Mouse (Mus musculus) CD8-positive naive resting alpha-beta T cell, adult 2 months (primary cell): ENCODE measurements around the gene Vps8.

Experiments used
- DNase-seq, 2 experiments: peaks; one replicate each; pipeline ENCODE4 v3.0.0; 2022; ENCODE audit warnings: low read depth in 2 of 2, low spot score in 2 of 2

Vps8 gene

DNA sequence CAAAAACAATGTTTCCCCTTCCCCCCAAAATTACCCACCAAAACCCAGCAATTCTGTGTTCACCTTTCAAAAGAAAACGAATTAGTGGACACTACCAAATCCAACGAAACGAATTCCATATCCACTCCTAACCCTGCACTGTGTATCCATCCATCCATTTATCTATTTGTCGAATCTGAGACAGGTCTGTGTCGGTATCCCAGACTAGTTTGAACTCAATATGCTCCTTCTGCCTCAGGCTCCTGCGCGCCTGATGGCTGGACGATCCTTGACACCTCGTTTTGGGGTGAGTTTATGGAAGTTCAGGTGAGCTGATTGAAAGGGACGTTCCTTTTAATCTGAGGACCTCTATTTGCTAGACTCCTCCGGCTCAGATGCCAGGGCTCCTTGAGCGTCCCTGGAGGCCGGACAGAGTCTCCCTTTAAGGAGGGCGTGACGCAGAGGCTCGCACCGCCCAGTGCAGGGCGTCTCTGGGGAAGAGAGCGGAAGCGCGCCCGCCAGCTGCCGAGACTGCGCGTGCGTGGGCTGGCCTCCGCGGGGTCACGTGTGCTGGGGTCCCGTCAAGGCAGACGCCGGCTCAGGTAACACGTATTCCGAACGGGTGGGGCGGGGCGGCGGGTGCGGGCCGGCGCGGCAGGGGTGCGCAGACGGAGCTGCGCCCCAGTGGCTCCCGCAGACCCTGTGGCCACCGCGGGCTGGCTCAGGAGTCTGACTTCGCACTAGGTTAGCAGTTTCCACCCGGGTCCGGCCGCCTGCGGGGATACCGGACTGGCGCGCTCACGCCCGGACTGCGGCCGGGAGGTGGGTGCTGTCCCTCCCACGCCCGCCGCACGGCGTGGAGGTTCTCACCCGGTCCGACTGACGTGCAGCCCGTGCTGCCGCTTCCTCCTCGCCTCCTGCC lies at the start of gene Vps8:
TSS of gene Vps8 (plus strand) at position 474 of the 901 bp plus-strand sequence.
- DNase-seq, result peak; percentile 84 to 87

GRCm38 (mm10) chr16:21373316-21373960 lies 49.5 kb upstream of the Vps8 start:
- no peak for DNase-seq

GRCm38 (mm10) chr16:21374067-21374466 lies 48.9 kb upstream of the Vps8 start:
- no peak for DNase-seq

DNA sequence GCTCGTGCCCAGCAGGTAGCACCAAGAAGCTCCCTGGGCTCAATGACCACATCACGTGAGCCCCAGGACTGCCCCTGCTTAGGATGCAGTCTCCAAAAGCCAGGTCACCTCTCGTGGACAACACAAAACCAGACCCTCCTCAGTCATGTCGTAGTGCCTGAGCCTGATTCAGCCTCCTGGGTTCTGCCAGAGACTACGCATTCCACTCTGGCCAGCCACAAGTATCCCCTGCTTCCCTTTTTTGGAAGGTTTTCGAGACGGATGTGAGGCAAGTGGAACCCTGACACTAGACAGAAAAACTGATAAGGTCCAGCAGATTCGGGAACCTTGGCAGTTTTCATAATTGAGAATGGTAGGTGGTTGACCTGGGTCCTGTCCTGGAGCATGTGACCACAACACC lies 47.8 kb upstream of the Vps8 start:
- DNase-seq, result no peak

- DNase-seq, result no peak
These were observed 46.6 kb upstream of the Vps8 start for GRCm38 (mm10) chr16:21376316-21376715.

DNA sequence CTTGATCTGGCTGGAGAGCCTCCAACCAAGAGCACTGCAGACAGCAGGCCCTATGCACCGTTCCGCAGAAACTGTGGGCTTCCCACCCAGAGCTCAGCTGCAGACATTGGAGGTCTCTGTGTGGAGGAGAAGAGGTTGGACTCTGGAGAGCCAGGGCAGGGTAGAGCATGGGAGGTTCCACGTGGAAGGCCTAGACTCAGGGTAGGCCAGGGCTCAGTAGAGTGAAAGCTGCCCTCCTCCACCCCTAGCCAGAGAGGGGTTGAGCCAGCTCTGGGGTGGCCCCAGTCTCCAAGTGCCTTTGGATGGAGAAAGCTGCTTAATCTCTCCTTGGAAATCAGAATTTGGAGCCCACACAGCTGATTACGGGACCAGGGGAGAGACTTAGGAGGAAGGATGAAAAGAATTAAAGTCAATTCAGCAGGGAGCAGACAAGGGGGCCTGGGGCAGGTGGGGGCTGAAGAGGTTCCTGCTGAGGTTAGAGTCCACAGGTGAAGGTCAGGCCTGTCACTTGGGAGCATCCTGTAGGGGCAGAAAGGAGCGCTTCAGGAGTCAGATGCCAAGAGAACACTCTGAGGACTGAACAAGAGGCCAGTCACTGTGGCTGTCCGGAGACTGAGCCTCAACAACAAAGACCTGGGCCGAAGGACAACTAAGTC lies 45.8 kb upstream of the Vps8 start:
- DNase-seq, result no peak

- DNase-seq, result no peak
These were observed 45.3 kb upstream of the Vps8 start for GRCm38 (mm10) chr16:21377605-21377968.

- DNase-seq, result no peak
These were observed 41.4 kb upstream of the Vps8 start for GRCm38 (mm10) chr16:21381469-21381868.

GRCm38 (mm10) chr16:21382152-21382911 lies 40.6 kb upstream of the Vps8 start:
- DNase-seq, result no peak

- DNase-seq, result no peak
These were observed 36.7 kb upstream of the Vps8 start for GRCm38 (mm10) chr16:21385926-21386881.

- DNase-seq, result no peak
These were observed 33.6 kb upstream of the Vps8 start for GRCm38 (mm10) chr16:21389316-21389715.

GRCm38 (mm10) chr16:21390744-21391143 lies 32.2 kb upstream of the Vps8 start:
- DNase-seq, result no peak

DNA sequence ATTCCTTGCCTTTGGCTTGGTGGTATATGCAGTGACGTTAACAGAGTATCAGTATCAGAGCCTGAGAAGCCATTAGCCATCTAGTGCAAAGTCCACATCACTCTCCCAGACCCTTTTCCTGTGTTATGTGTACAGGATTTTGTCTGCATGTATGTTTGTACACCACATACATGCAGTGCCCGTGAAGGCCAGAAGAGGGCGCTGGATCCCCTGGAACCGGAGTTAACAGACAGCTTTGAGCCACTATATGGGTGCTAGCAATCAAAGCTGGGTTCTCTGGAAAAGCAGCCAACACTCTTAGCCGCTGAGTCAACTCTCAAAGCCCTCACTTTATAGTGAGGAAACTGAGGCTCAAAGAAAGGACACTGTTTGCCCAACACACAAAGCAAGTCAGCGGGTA lies 30.8 kb upstream of the Vps8 start:
- DNase-seq, result no peak

DNA sequence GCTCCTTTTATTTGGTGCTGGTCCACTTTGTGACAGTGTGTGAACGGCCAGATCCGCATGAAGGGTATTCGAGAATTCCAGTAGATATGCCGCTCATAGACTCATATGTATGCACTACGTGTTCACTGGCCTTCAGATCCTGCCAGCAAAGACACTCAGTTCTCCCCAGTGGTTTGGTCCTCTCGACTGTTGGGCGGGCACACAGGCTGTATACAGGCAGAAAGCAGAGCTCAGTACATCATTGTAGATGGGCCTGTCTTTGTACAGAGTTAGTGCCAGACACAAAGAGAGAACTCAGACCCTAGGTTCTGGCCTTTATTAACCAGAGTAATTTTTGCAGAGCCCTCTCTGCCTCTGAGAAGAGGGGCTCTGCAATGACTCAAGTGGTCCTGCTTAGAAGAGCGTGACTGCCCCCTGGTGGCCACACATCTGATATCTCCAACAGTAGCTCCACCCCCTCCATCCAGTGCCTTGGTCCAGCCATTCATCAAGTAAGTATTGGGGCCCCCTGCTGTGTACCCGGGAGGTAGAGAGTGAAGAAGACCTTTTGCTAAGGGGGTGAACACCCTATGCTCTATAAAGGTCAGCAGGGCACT lies 30.3 kb upstream of the Vps8 start:
- DNase-seq, result peak; percentile 45 to 61

DNA sequence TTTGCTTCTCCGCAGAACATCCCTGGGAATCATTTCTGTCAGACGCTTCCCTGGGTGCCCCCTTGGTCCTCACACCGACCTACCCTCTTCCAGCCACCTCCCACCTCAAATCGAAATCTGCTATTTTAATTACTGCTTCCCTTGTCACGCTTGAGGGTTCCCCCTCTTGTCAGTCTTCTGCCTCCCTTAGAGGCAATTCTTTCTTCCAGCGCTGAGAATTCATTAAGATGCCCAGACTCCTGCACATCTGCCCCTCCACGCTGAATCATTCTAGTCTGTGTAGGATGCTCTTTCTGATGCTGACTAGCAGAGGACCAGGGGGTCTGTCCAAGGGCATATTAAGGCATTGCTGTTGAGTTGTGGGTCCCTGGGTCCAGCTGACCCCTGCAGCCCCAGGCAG lies 27.4 kb upstream of the Vps8 start:
- no peak for DNase-seq

GRCm38 (mm10) chr16:21397681-21398080 lies 25.2 kb upstream of the Vps8 start:
- DNase-seq, result no peak

- no peak for DNase-seq
These were observed 24.4 kb upstream of the Vps8 start for GRCm38 (mm10) chr16:21398345-21399051.

DNA sequence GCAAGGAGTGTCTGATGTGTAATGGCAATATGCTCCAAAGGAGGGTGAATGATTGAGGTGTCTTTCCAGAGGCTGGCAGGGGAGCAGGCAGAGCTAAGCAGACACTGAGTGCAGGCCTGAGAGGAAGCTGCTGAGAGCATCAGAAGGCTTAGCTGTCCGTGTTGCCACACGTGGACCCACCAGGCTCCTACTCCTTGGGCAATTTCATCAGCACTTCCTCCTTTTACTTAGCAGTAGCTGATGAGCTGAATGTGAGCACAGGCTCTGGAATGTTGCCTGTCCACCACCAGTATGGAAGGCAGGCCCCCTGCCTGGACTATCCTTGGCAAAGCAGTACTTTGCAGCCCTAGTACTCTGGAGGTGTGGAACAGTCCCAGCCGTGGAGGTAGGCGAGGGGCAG lies 23.0 kb upstream of the Vps8 start:
- no peak for DNase-seq

DNA sequence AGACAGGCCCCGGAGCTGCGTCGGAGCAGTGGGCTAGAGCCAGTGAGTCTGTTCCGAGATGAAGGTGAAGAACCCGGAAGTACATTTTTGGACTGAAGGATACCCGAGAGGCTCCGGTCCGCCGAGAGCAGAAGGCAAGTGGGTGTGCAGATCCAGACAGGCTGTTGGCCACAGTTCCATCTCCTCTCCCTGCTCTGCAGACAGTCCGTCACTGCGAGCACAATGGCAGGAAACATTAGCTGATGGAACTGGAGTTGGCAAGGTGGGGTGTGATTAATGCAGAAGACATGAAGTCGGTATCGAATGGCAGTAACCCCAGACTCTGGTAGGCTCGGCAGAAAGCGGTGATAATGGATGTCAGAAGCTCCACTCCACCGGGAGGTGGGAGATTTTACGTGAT lies 20.9 kb upstream of the Vps8 start:
- no peak for DNase-seq
